Mouse (Mus musculus): ENCODE measurements around the gene Gm11639. TPM values are rescaled to one million over a fixed set of nuclear protein-coding genes. Genes with fewer than 3 reads are reported as not detected.
A peak's percentile ranks its signal among the peaks of the same experiment; 100 is the strongest.

Gene Gm11639
- total and polyA plus RNA-seq, 3 experiments, result not detected

- Histone ChIP-seq H3K36me3 (ENCODE audit: control insufficient read depth in 1 of 2, insufficient read depth in 2 of 2, low read length in 2 of 2) (peaks cover 0 to 42% of the 10 kb centered on the region in 2 experiments; a peak in 2 of 4 replicates), H3K27me3 (ENCODE audit: control insufficient read depth in 1 of 2, insufficient read depth in 2 of 2, low read length in 2 of 2) (no peaks in the 10 kb centered on the region), H3K4me3 (ENCODE audit: control insufficient read depth in 1 of 2, insufficient read depth in 1 of 2, low read depth in 2 of 2, low read length in 2 of 2) (peak overlapping the region in 1 of 2 experiments; percentile 78; a peak in 2 of 4 replicates), H3K79me2 (ENCODE audit: control insufficient read depth, insufficient read depth, low read length, poor library complexity) (no peaks in the 10 kb centered on the region; the same call in 1 of the 2 replicates), H3K4me1 (ENCODE audit: control insufficient read depth in 1 of 2, insufficient read depth in 2 of 2, low read length in 2 of 2) (peaks cover 14 to 54% of the 10 kb centered on the region in 2 experiments), H3K27ac (ENCODE audit: control insufficient read depth, low read depth, low read length) (peak overlapping the region; percentile 19; the same call in 1 of the 2 replicates), H3K9ac (ENCODE audit: control insufficient read depth, low read depth, low read length, poor library complexity, severe bottlenecking) (no peak overlapping the region), H3K9me3 (replicated peaks; ENCODE audit: insufficient read depth, low read length) (no peaks in the 10 kb centered on the region)
- TF ChIP-seq GATA1 (IDR thresholded peaks at IDR 0.05; ENCODE audit: low read depth, low read length) (no peak), HCFC1 (IDR thresholded peaks at IDR 0.05; ENCODE audit: low read depth, low read length) (no peak), MAX (IDR thresholded peaks at IDR 0.05; ENCODE audit: low read length) (no peak), NELFE (IDR thresholded peaks at IDR 0.05; ENCODE audit: low read depth, low read length) (no peak), ZMIZ1 (IDR thresholded peaks at IDR 0.05; ENCODE audit: low read depth, low read length) (no peak), ETS1 (IDR thresholded peaks at IDR 0.05; ENCODE audit: low read depth, low read length) (no peak), POLR2AphosphoS2 (IDR thresholded peaks at IDR 0.05; ENCODE audit: low read length) (no peak), CHD1 (IDR thresholded peaks at IDR 0.05; ENCODE audit: low read depth, low read length) (no peak), ELF1 (IDR thresholded peaks at IDR 0.05; ENCODE audit: low read depth, low read length) (no peak), ZC3H11A (IDR thresholded peaks at IDR 0.05; ENCODE audit: low read depth, low read length) (no peak), KAT2A (conservative IDR thresholded peaks at IDR 0.05; ENCODE audit: low read depth, low read length) (no peak), ZKSCAN1 (IDR thresholded peaks at IDR 0.05; ENCODE audit: low read depth, low read length) (no peak), RAD21 (IDR thresholded peaks at IDR 0.05; ENCODE audit: low read depth, low read length) (no peak), CHD2 (IDR thresholded peaks at IDR 0.05; ENCODE audit: low read length) (no peak), SIN3A (IDR thresholded peaks at IDR 0.05; ENCODE audit: low read length) (no peak)
- no peak for DNase-seq (ENCODE audit: low read depth, low spot score)
Observed at GRCm38 (mm10) chr11:105155915-105156314, 470.4 kb downstream of the Gm11639 start.

GRCm38 (mm10) chr11:105156748-105157267 lies 471.3 kb downstream of the Gm11639 start:
- H3K79me2 ChIP-seq (ENCODE audit: control insufficient read depth, insufficient read depth, low read length, poor library complexity), result no peaks in the 10 kb centered on the region; the same call in 1 of the 2 replicates
- DNase-seq (ENCODE audit: low read depth, low spot score), result peak; percentile 85
- peak overlapping the region; percentile 67 for H3K27ac ChIP-seq (ENCODE audit: control insufficient read depth, low read depth, low read length)
- no peaks in the 10 kb centered on the region for H3K27me3 ChIP-seq (ENCODE audit: control insufficient read depth in 1 of 2, insufficient read depth in 2 of 2, low read length in 2 of 2)
- no peaks in the 10 kb centered on the region for H3K9me3 ChIP-seq (replicated peaks; ENCODE audit: insufficient read depth, low read length)
- H3K4me1 ChIP-seq (ENCODE audit: control insufficient read depth in 1 of 2, insufficient read depth in 2 of 2, low read length in 2 of 2), result peaks cover 14 to 45% of the 10 kb centered on the region in 2 experiments
- H3K36me3 ChIP-seq (ENCODE audit: control insufficient read depth in 1 of 2, insufficient read depth in 2 of 2, low read length in 2 of 2), result peaks cover 0 to 33% of the 10 kb centered on the region in 2 experiments; a peak in 2 of 4 replicates
- peak overlapping the region; percentile 48 to 78 for H3K4me3 ChIP-seq (ENCODE audit: control insufficient read depth in 1 of 2, insufficient read depth in 1 of 2, low read depth in 2 of 2, low read length in 2 of 2)
- H3K9ac ChIP-seq (ENCODE audit: control insufficient read depth, low read depth, low read length, poor library complexity, severe bottlenecking), result peak overlapping the region; percentile 58
- TF ChIP-seq NRF1 (IDR thresholded peaks at IDR 0.05; ENCODE audit: insufficient read depth, low read depth, low read length, poor library complexity, severe bottlenecking) (no peak), SMC3 (IDR thresholded peaks at IDR 0.05; ENCODE audit: low read depth, low read length) (no peak), MYB (IDR thresholded peaks at IDR 0.05; ENCODE audit: low read depth, low read length) (no peak), ZKSCAN1 (IDR thresholded peaks at IDR 0.05; ENCODE audit: low read depth, low read length) (no peak), BHLHE40 (IDR thresholded peaks at IDR 0.05; ENCODE audit: borderline replicate concordance, low read depth, low read length) (peak; percentile 1; the same call in 1 of the 2 replicates), UBTF (IDR thresholded peaks at IDR 0.05; ENCODE audit: borderline replicate concordance, insufficient read depth, low read depth, low read length) (no peak), SIN3A (IDR thresholded peaks at IDR 0.05; ENCODE audit: low read length) (peak; percentile 67; the same call in 1 of the 2 replicates), CHD1 (IDR thresholded peaks at IDR 0.05; ENCODE audit: low read depth, low read length) (peak; percentile 18; the same call in 1 of the 2 replicates), HCFC1 (IDR thresholded peaks at IDR 0.05; ENCODE audit: low read depth, low read length) (peak; percentile 63), MXI1 (IDR thresholded peaks at IDR 0.05; ENCODE audit: low read depth, low read length) (peak; percentile 64), GATA1 (IDR thresholded peaks at IDR 0.05; ENCODE audit: low read depth, low read length) (peak; percentile 90), ZNF384 (IDR thresholded peaks at IDR 0.05; ENCODE audit: low read depth, low read length) (no peak), ETS1 (IDR thresholded peaks at IDR 0.05; ENCODE audit: low read depth, low read length) (peak; percentile 64), POLR2AphosphoS5 (IDR thresholded peaks at IDR 0.05; ENCODE audit: borderline replicate concordance, low read depth, low read length) (no peak), MAX (IDR thresholded peaks at IDR 0.05; ENCODE audit: low read length) (peak; percentile 63), KAT2A (conservative IDR thresholded peaks at IDR 0.05; ENCODE audit: low read depth, low read length) (no peak), MEF2A (IDR thresholded peaks at IDR 0.05; ENCODE audit: extremely low read depth, insufficient replicate concordance, low read depth, low read length, poor library complexity, severe bottlenecking) (no peak), USF1 (IDR thresholded peaks at IDR 0.05; ENCODE audit: low read depth, low read length) (no peak), CHD2 (IDR thresholded peaks at IDR 0.05; ENCODE audit: low read length) (no peak), TAL1 (IDR thresholded peaks at IDR 0.05; ENCODE audit: low read length) (no peak), GABPA (IDR thresholded peaks at IDR 0.05; ENCODE audit: low read depth, low read length) (no peak), E2F4 (IDR thresholded peaks at IDR 0.05; ENCODE audit: borderline replicate concordance, low read depth, low read length) (no peak)

Data from MEL (cell line).